16 mouse cellular contexts compared by ENCODE assay signal in genomic region chr10:13479341-13479740, GRCm38 (mm10).
"Had no signal": no experiment of that assay in that cellular context is flagged by ENCODE, and none has a peak within 500 bp of the region (broad histone marks: within the 10 kb centered on the region; RNA-seq: fewer than 3 reads in every experiment).

No protein-coding gene starts in this region.

- H3K27me3 ChIP-seq: stomach, embryonic 15.5 days had no signal

- H3K4me2 ChIP-seq: neural tube, embryonic 13.5 days; neural tube, embryonic 15.5 days; stomach, embryonic 15.5 days had no signal

- DNase-seq: retina, postnatal 1 day; right cerebral cortex, adult 18-20 months; right cerebral cortex, postnatal 14 days; right cerebral cortex, postnatal 25 days; right cerebral cortex, postnatal 4 days; spleen, adult 18-20 months; thymus, adult 18-20 months; thymus, adult 2 months; thymus, postnatal 14 days; thymus, postnatal 25 days; thymus, postnatal 36 days; thymus, postnatal 4 days had no signal

- H3K36me3 ChIP-seq: neural tube, embryonic 13.5 days; neural tube, embryonic 15.5 days; stomach, embryonic 15.5 days had no signal

- H3K27ac ChIP-seq: neural tube, embryonic 13.5 days; neural tube, embryonic 15.5 days; stomach, embryonic 15.5 days; stomach, postnatal 0 days had no signal

- H3K9ac ChIP-seq: neural tube, embryonic 13.5 days; neural tube, embryonic 15.5 days; stomach, embryonic 15.5 days had no signal

- H3K4me3 ChIP-seq: neural tube, embryonic 13.5 days; neural tube, embryonic 15.5 days; stomach, embryonic 15.5 days had no signal

- H3K9me3 ChIP-seq: neural tube, embryonic 13.5 days; neural tube, embryonic 15.5 days; stomach, embryonic 15.5 days had no signal
